Mouse (Mus musculus) intestine, embryonic 14.5 days (tissue): ENCODE results near the gene Hist3h2ba. TPM values are rescaled to one million over a fixed set of nuclear protein-coding genes. Genes with fewer than 3 reads are reported as not detected.

Source experiments
- ATAC-seq: fragments of 200-750 bp; cut with Nextera tagmentation; replicated peaks from 2 replicates; pipeline ENCODE4 v1.8.0; 2017; ENCODE audit warnings: low read depth, moderate number of reproducible peaks, moderate TSS enrichment, moderate library complexity; ENCODE audit not compliant: low FRiP score, low TSS enrichment
- DNase-seq: peaks from one replicate; pipeline ENCODE4 v3.0.0-alpha.2; 2018; ENCODE audit warnings: low spot score
- H3K27ac ChIP-seq: fragments of 300-500 bp; sonication (generic); 2 replicates; pipeline ENCODE4 v1.5.1; 2014; ENCODE audit warnings: low read depth, mild to moderate bottlenecking, control low read depth
- H3K27me3 ChIP-seq: fragments of 300-500 bp; sonication (generic); replicated peaks from 2 replicates; pipeline ENCODE4 v1.6.1; 2014; ENCODE audit warnings: low read length, control low read depth; ENCODE audit not compliant: control insufficient read depth, insufficient read depth
- H3K36me3 ChIP-seq: fragments of 300-500 bp; sonication (generic); 2 replicates; pipeline ENCODE4 v1.6.1; 2014; ENCODE audit warnings: low read length, control low read depth; ENCODE audit not compliant: control insufficient read depth, insufficient read depth
- H3K4me1 ChIP-seq: fragments of 300-500 bp; sonication (generic); replicated peaks from 2 replicates; pipeline ENCODE4 v1.6.1; 2014; ENCODE audit warnings: low read length, control low read depth, mixed read lengths; ENCODE audit not compliant: control insufficient read depth, insufficient read depth
- H3K4me2 ChIP-seq: fragments of 300-500 bp; sonication (generic); 2 replicates; pipeline ENCODE4 v1.6.1; 2014; ENCODE audit warnings: low read length
- H3K4me3 ChIP-seq: fragments of 300-500 bp; sonication (generic); 2 replicates; pipeline ENCODE4 v1.5.1; 2014; ENCODE audit warnings: low read depth, low read length, control low read depth, mixed read lengths
- H3K9ac ChIP-seq: fragments of 300-500 bp; sonication (generic); 2 replicates; pipeline ENCODE4 v1.6.1; 2014; ENCODE audit warnings: mild to moderate bottlenecking, low read length
- H3K9me3 ChIP-seq: fragments of 300-500 bp; sonication (generic); 2 replicates; pipeline ENCODE4 v1.6.1; 2016; ENCODE audit warnings: low read length, control low read depth; ENCODE audit not compliant: control insufficient read depth
- WGBS: fragments of 180-500 bp; shearing (Covaris S2); extraction: QIAGEN DNeasy Blood & Tissue Kit; methylation state at CpG from one replicate; pipeline ENCODE4 v1.1.7; 2014; 5-methylcytosine and 5-hydroxymethylcytosine counted together
- polyA plus RNA-seq: library from polyadenylated mRNA; unstranded; fragments of >200 nt; fragmentation: Nextera tagmentation; extraction: Ambion mirVana; gene quantifications from 2 replicates; pipeline ENCODE4 v1.2.1, GENCODE M21; 2014

The Hist3h2ba gene
- polyA plus RNA-seq = 24.9 and 26.3 TPM in 2 replicates

DNA sequence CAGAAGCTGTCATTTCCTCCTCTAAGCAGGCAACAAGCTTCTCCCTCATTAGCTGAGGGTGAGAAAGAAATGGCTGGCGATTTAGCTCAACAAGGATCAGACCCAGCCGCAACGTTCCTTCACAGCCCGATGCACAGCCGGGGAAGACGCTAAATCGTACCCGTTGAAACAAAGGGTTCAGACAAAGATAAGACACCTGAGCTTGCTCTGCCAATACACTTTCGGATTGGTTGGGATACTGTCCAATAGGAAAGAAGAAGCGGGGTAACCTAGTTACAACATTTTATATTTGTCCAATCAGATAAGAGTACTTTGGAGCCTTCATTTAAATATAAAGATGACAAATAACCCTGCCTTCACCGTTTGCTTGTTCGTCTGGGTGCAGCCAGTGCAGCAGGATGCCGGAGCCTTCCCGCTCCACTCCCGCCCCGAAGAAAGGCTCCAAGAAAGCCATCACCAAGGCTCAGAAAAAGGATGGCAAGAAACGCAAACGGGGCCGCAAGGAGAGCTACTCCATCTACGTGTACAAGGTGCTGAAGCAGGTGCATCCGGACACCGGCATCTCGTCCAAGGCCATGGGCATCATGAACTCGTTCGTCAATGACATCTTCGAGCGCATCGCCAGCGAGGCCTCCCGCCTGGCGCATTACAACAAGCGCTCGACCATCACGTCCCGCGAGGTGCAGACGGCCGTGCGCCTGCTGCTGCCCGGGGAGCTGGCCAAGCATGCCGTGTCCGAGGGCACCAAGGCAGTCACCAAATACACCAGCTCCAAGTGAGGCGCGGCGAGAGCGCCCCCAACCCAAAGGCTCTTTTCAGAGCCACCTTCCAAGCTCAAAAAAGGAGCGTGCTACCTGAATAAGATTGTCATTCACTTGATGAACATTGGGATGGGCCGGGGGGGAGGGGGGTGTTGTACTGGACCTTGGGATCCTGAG is at the start of gene Hist3h2ba:
Gene Hist3h2ba (plus strand): TSS at position 379 of the 938 bp plus-strand sequence.
- H3K36me3 ChIP-seq = no peaks in the 10 kb centered on the region
- peaks cover 14% of the 10 kb centered on the region for H3K4me1 ChIP-seq
- peak within 1 kb of the TSS; percentile 61 for H3K9ac ChIP-seq
- H3K4me3 ChIP-seq = peak within 1 kb of the TSS; percentile 48
- H3K27me3 ChIP-seq = no peaks in the 10 kb centered on the region
- peak within 1 kb of the TSS; percentile 93 for H3K27ac ChIP-seq
- under 1% methylated on average over 47 of the region's 48 CpGs for WGBS
- peak; percentile 88 for DNase-seq
- no peaks in the 10 kb centered on the region for H3K9me3 ChIP-seq
- peak; percentile 90 for ATAC-seq
- peak within 1 kb of the TSS; percentile 80 for H3K4me2 ChIP-seq

DNA sequence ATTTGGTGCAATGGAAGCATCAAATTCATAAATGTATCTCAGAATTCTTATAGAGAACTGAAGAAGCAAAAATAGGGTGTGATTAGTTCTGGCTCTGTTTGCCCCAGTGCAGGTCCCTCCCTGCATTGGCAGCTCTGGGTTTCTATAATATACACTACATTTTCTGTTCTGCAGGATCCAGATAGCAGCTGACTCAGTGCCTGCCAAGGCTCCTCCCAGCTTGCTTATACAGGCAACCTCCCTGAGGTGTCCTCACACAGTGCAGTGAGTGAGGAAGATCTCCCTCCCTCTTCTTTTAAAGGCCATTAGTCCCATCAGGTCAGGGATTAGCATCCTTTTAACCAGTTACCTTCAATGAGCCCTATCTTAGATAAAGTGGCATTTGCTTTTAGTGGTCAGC is 47.6 kb upstream of the Hist3h2ba start:
- H3K9ac ChIP-seq = no peak overlapping the region
- peaks cover 7% of the 10 kb centered on the region; the same call in 1 of the 2 replicates for H3K4me1 ChIP-seq
- H3K4me2 ChIP-seq = no peak overlapping the region
- H3K4me3 ChIP-seq = no peak overlapping the region
- DNase-seq = no peak
- no peak for ATAC-seq
- H3K36me3 ChIP-seq = peaks cover 53% of the 10 kb centered on the region
- no peaks in the 10 kb centered on the region for H3K27me3 ChIP-seq
- no peak overlapping the region for H3K27ac ChIP-seq
- no peaks in the 10 kb centered on the region for H3K9me3 ChIP-seq

DNA sequence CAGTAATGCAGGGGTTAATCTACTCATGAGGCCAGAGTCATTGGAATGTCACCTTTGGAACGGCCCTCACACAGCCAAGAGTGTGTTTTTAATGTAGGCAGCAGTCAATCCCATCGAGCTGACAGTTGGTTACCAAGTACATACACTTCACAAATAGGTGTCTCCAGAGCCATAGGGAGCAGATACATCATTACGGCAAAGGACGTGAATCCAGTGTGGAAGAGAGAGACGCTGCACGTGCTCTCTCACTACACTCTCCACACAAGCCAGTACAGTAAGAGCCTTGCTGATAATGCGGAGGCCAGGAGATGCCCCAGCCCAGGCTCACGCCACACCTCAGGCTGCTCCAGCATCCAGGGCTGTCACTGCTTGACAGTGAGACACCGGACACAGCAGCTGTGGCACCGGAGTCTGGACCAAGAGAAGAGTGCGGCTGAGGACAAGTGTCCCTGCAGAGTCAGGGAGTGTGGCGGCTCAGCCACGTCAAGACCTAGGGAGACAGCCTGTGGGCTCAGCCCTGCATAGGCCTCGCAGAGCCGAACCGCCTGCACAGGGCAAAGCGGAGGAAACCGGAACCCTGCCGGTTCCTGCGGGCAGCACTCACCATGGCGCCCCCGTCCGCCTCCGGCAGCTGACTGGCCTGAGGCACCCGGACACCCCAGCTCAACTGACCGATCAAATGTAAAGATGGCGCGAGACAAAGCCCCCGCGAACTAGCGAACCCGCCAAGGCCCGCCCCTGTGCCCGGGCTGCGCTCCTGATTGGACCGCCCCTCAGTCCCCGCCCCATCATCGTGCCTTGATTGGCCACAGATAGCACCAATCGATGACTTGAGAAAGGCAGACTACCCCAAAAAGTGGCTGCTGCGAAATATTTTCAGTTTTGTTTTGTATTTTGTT is 45.0 kb upstream of the Hist3h2ba start, which contains the start of gene Zfp39:
Gene Zfp39 (minus strand): TSS at position 715 of the 899 bp plus-strand sequence.
- H3K4me2 ChIP-seq = peak within 1 kb of the TSS; percentile 81
- WGBS = under 1% methylated on average over 40 of the region's 40 CpGs
- H3K4me3 ChIP-seq = peak within 1 kb of the TSS; percentile 84
- peak; percentile 99 for DNase-seq
- H3K9ac ChIP-seq = peak within 1 kb of the TSS; percentile 74
- H3K36me3 ChIP-seq = peaks cover 32% of the 10 kb centered on the region
- H3K27ac ChIP-seq = peak within 1 kb of the TSS; percentile 60
- ATAC-seq = peak; percentile 98
- no peaks in the 10 kb centered on the region for H3K9me3 ChIP-seq
- H3K27me3 ChIP-seq = no peaks in the 10 kb centered on the region
- peaks cover 7% of the 10 kb centered on the region; the same call in 1 of the 2 replicates for H3K4me1 ChIP-seq

DNA sequence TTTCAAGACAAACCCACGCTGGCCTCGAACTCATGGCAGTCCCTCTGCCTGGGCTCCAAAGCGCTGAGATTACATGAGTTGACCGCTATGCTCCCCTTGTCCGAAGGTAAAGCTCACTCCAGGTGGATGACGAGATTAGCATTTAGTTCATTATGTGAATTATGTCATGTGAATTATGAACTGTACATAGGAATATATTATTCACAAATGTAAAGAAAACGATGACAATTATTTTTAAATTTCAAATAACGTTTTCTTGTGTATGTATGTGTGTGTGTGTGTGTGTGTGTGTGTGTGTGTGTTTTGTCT is 44.4 kb upstream of the Hist3h2ba start:
- Histone ChIP-seq H3K9me3 (no peaks in the 10 kb centered on the region), H3K27ac (no peak overlapping the region; the same call in 1 of the 2 replicates), H3K27me3 (no peaks in the 10 kb centered on the region), H3K9ac (peak overlapping the region; percentile 74), H3K4me2 (peak overlapping the region; percentile 81), H3K36me3 (peaks cover 26% of the 10 kb centered on the region), H3K4me3 (peak overlapping the region; percentile 84), H3K4me1 (peaks cover 7% of the 10 kb centered on the region; the same call in 1 of the 2 replicates)
- ATAC-seq (peak; percentile 25; the same call in 1 of the 2 replicates), DNase-seq (no peak)
- 1% methylated on average over 8 of the region's 8 CpGs for WGBS

DNA sequence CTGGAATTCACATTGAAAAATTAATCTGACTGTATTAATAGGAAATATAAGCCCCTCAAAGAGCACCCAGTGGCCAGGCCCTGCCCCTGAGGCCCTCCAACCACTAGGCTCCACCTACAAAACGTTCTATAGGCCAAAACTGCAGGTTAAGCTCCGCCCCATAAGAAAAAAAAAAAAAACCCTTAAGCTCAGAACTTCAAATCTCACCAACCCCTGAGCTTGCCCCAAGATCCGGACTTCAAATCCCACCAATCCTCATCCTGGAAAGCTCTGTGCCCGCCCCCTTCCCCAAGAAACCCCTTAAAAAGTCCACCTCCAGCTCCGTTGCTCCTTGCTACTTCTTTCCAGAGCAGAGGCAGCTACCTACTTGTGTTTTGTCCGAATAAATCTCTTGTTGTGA is 43.9 kb upstream of the Hist3h2ba start:
- H3K27ac ChIP-seq = no peak overlapping the region
- peaks cover 23% of the 10 kb centered on the region for H3K36me3 ChIP-seq
- peaks cover 7% of the 10 kb centered on the region; the same call in 1 of the 2 replicates for H3K4me1 ChIP-seq
- no peak for ATAC-seq
- no peak overlapping the region for H3K4me3 ChIP-seq
- no peaks in the 10 kb centered on the region for H3K27me3 ChIP-seq
- no peak overlapping the region for H3K9ac ChIP-seq
- no peak for DNase-seq
- 53% methylated on average over 6 of the region's 6 CpGs for WGBS
- H3K9me3 ChIP-seq = no peaks in the 10 kb centered on the region
- H3K4me2 ChIP-seq = peak overlapping the region; percentile 81; the same call in 1 of the 2 replicates

DNA sequence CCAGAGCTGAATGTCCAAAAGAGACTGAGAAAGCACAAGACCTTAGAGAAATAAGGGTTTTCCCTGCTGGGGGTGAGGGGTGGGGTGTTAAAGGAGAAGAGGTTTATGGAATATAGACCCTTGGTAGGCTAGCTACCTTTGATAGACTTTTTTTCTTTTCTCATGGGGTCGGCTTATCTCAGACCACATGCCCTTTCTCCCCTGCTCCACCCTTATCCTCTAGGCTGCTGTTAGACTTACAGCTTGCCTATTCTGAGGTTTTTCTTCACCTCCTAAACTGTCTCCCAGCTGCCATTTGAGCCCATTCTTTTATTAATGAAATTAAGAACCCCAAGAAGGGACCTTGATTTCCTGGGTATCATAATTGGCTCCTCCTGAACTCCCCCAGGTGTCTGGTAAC is 34.9 kb upstream of the Hist3h2ba start:
- no peaks in the 10 kb centered on the region for H3K27me3 ChIP-seq
- no peaks in the 10 kb centered on the region for H3K36me3 ChIP-seq
- H3K4me1 ChIP-seq = no peaks in the 10 kb centered on the region
- H3K4me2 ChIP-seq = no peak overlapping the region
- DNase-seq (no peak), ATAC-seq (no peak)
- H3K4me3 ChIP-seq = no peak overlapping the region
- H3K27ac ChIP-seq = no peak overlapping the region
- H3K9ac ChIP-seq = no peak overlapping the region
- H3K9me3 ChIP-seq = no peaks in the 10 kb centered on the region
- WGBS = 53% methylated on average over 1 of the region's 1 CpGs

DNA sequence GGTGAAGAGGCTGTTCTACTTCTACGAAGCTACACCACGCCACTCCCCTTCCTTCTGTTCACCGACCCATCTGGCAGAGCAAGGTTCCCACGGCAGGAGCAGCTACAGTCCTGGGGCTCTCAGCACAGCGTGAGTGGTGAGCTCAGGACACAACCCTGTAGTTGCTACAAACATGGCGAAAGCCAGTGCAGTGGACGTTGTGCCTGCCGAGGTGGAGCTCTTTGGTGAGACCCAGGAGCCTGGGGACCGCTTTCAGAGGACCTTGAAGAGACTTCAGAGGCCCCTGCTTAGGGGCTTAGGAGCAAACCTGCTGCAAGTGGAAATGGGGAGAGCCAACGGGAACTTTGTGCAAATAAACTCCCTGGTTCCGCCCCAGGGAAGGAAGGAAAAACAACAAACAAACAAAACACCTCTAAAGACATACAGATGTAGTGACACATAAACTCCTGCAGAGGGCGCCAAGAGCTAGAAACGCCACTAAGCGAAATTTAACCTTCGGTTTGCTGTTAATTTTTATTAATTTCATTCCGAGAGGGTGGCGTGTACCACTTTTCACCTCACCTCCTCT is 34.2 kb upstream of the Hist3h2ba start:
- Histone ChIP-seq H3K4me2 (peak overlapping the region; percentile 61), H3K9ac (peak overlapping the region; percentile 35), H3K9me3 (no peaks in the 10 kb centered on the region), H3K4me3 (peak overlapping the region; percentile 30), H3K4me1 (no peaks in the 10 kb centered on the region), H3K27me3 (no peaks in the 10 kb centered on the region), H3K27ac (no peak overlapping the region), H3K36me3 (no peaks in the 10 kb centered on the region)
- ATAC-seq = 0 out of 2 replicates have a peak, but pooled peaks have one; percentile 8
- WGBS = 17% methylated on average over 17 of the region's 17 CpGs
- DNase-seq = peak; percentile 79
